Mouse (Mus musculus) bone marrow macrophage, adult 2 months (primary cell): ENCODE measurements around the gene Ddr1.

Source experiments
- CTCF ChIP-seq: IDR thresholded peaks from 2 replicates; pipeline ENCODE4 v1.5.1; 2012; ENCODE audit warnings: low read depth, mild to moderate bottlenecking, low read length, moderate library complexity
- POLR2A ChIP-seq: IDR thresholded peaks from 2 replicates; pipeline ENCODE4 v1.6.1; 2012; ENCODE audit warnings: mild to moderate bottlenecking, low read depth, low read length, borderline replicate concordance

DNA sequence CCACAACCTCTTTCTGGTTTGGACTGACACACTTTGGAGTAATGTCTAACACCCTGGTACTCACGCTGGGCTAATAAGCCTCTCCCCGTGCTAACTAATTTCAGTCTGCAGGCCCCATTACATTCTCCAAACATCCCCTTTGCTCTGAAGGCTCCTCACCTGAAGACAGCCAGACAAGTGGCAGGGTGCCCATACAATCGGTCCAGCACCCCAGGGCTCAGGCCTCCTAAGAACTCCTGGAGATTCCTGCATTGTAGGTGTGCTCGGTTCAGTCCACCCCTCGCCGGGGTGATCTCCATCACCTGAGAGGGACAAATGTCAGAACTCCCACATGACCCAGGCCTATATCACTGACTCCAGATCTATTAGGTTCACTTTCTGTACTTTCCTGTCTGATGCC lies 31.9 kb downstream of the Ddr1 start:
- TF ChIP-seq POLR2A (no peak), CTCF (no peak)
